Mouse (Mus musculus) midbrain, embryonic 11.5 days (tissue): ENCODE data around the gene Kdm2b. TPM values are rescaled to one million over a fixed set of nuclear protein-coding genes. Genes with fewer than 3 reads are reported as not detected.

Experiments
- ATAC-seq: fragments of 200-750 bp; cut with Nextera tagmentation; 2 replicates; pipeline ENCODE4 v1.8.0; 2017; ENCODE audit warnings: moderate TSS enrichment, moderate library complexity; ENCODE audit not compliant: low FRiP score
- DNase-seq: peaks from one replicate; pipeline ENCODE4 v3.0.0; 2015; ENCODE audit warnings: low spot score; ENCODE audit errors: missing footprints
- H3K27ac ChIP-seq: fragments of 300-500 bp; sonication (generic); 2 replicates; pipeline ENCODE4 v1.5.1; 2014; ENCODE audit warnings: low read depth, low read length
- H3K27me3 ChIP-seq: fragments of 300-500 bp; sonication (generic); 2 replicates; pipeline ENCODE4 v1.6.1; 2014; ENCODE audit warnings: mild to moderate bottlenecking, low read length, moderate library complexity, mixed read lengths; ENCODE audit not compliant: control insufficient read depth, insufficient read depth
- H3K36me3 ChIP-seq: fragments of 300-500 bp; sonication (generic); 2 replicates; pipeline ENCODE4 v1.6.1; 2014; ENCODE audit warnings: mild to moderate bottlenecking, low read length, moderate library complexity, mixed read lengths; ENCODE audit not compliant: control insufficient read depth, insufficient read depth
- H3K4me1 ChIP-seq: fragments of 300-500 bp; sonication (generic); 2 replicates; pipeline ENCODE4 v1.6.1; 2014; ENCODE audit warnings: low read length; ENCODE audit not compliant: control insufficient read depth, insufficient read depth
- H3K4me2 ChIP-seq: fragments of 300-500 bp; sonication (generic); 2 replicates; pipeline ENCODE4 v1.6.1; 2014; ENCODE audit warnings: mild to moderate bottlenecking, moderate library complexity
- H3K4me3 ChIP-seq: fragments of 300-500 bp; sonication (generic); 2 replicates; pipeline ENCODE4 v1.5.1; 2014; ENCODE audit warnings: low read depth, low read length
- H3K9ac ChIP-seq: fragments of 300-500 bp; sonication (generic); 2 replicates; pipeline ENCODE4 v1.6.1; 2014; ENCODE audit warnings: low read length
- H3K9me3 ChIP-seq: fragments of 300-500 bp; sonication (generic); 2 replicates; pipeline ENCODE4 v1.6.1; 2016; ENCODE audit warnings: low read length; ENCODE audit not compliant: control insufficient read depth
- WGBS: fragments of 180-500 bp; shearing (Covaris S2); extraction: QIAGEN DNeasy Blood & Tissue Kit; methylation state at CpG from one replicate; pipeline ENCODE4 v1.1.7; 2014; 5-methylcytosine and 5-hydroxymethylcytosine counted together
- polyA plus RNA-seq: library from polyadenylated mRNA; unstranded; fragments of >200 nt; fragmentation: Nextera tagmentation; extraction: Ambion mirVana; gene quantifications from 2 replicates; pipeline ENCODE4 v1.2.1, GENCODE M21; 2014

The Kdm2b gene
- polyA plus RNA-seq, 1 experiment from 2014 or later: 62.4 TPM

DNA sequence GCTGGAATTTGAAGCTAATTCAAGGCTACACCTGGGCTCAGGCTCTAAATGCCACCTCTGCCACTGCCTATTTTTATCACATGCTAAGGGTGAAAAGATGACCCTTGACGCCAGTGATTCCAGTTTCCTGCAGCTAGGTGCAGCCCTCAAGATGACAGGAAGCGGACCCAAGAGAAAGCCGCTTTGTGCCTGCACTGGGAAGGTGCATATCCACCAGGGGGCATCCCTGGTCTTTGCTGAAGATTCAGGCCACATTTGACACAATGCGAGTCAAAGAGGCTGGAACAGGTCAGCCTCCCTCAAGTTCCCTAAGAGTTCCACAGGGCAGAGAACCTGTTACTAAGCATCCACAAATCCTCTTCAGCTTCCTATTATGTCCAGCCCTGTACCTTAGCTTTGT is 21.3 kb downstream of the Kdm2b start:
- 40% methylated on average over 4 of the region's 4 CpGs for WGBS
- no peaks in the 10 kb centered on the region for H3K27me3 ChIP-seq
- H3K4me3 ChIP-seq: no peak overlapping the region
- H3K9ac ChIP-seq: no peak overlapping the region
- H3K4me1 ChIP-seq: no peaks in the 10 kb centered on the region
- peak; percentile 55; the same call in 1 of the 2 replicates for ATAC-seq
- H3K4me2 ChIP-seq: no peak overlapping the region
- DNase-seq: peak; percentile 90
- H3K36me3 ChIP-seq: no peaks in the 10 kb centered on the region
- no peak overlapping the region for H3K27ac ChIP-seq
- no peaks in the 10 kb centered on the region for H3K9me3 ChIP-seq

DNA sequence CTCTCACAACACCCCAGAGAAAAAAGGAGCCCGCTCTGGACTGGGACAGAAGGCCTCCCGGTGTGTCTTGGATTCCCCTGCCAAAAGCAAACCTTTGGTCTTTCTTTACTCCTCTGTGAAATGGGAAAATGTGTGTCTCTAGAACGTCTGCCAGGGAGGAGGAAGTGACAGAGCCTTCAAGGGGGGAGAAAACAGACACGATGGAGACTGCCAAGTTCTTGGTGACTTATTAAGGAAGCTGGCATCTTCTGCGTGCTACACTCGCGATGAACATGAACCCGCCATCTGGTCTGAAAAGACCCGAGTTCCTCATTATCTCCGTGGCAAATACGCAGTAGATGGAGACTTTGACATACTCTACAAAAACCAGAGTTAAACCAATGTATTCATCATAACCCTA is 24.2 kb downstream of the Kdm2b start:
- Histone ChIP-seq H3K9me3 (no peaks in the 10 kb centered on the region), H3K4me2 (no peak overlapping the region)

DNA sequence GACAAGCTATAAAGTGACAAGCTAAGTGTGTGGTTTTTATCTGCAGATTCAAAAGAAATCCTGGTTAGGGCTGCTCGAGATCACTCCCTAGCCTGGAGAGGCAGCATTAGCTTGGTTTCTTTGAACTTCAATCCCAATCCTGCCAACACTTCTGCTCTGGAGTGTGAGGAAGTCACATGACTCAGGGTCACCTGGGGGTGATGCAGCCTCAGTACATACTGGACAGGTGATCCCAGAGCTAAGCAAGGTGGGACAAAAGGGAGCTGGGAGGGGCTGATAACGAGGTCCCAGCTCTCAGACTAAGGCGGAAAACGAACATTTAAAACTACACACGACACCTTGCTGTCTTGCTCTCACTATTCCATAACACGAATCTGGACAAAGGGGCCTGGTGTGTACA is 24.8 kb downstream of the Kdm2b start:
- peak; percentile 62 for DNase-seq
- no peak overlapping the region for H3K27ac ChIP-seq
- no peaks in the 10 kb centered on the region for H3K27me3 ChIP-seq
- H3K9ac ChIP-seq: no peak overlapping the region
- ATAC-seq: no peak
- H3K9me3 ChIP-seq: no peaks in the 10 kb centered on the region
- H3K4me3 ChIP-seq: no peak overlapping the region
- H3K4me2 ChIP-seq: no peak overlapping the region
- 89% methylated on average over 6 of the region's 6 CpGs for WGBS
- H3K4me1 ChIP-seq: no peaks in the 10 kb centered on the region
- 0 out of 2 replicates have a peak, but pooled peaks cover 2% of the 10 kb centered on the region for H3K36me3 ChIP-seq

More for the DNA sequence above, 24.2 kb downstream of the Kdm2b start:
- ATAC-seq (no peak), DNase-seq (peak; percentile 21)
- H3K4me3 ChIP-seq: no peak overlapping the region
- 0 out of 2 replicates have a peak, but pooled peaks cover 2% of the 10 kb centered on the region for H3K36me3 ChIP-seq
- H3K4me1 ChIP-seq: no peaks in the 10 kb centered on the region
- WGBS: 94% methylated on average over 11 of the region's 11 CpGs
- no peak overlapping the region for H3K9ac ChIP-seq
- H3K27ac ChIP-seq: no peak overlapping the region
- H3K27me3 ChIP-seq: no peaks in the 10 kb centered on the region

DNA sequence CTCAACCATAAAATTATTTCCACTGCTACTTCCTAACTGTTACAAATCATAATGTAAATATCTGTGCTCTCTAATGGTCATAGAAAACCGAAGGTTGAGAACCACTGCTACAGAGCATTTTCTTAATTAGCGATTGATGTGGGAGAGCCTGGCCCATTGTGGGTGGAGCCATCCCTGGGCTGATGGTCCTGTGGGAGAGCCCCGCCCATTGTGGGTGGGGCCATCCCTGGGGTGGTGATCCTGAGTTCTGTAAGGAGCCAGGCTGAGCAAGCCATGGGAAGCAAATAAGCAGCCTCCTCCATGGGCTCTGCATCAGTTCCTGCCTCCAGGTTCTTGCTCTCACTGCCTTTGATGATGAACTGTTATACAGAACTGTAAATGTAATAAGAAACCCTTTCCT is 27.7 kb downstream of the Kdm2b start:
- Histone ChIP-seq H3K9ac (no peak overlapping the region), H3K4me3 (no peak overlapping the region), H3K4me2 (no peak overlapping the region), H3K9me3 (no peaks in the 10 kb centered on the region), H3K27ac (no peak overlapping the region), H3K36me3 (0 out of 2 replicates have a peak, but pooled peaks cover 2% of the 10 kb centered on the region), H3K27me3 (no peaks in the 10 kb centered on the region), H3K4me1 (peaks cover 2% of the 10 kb centered on the region; the same call in 1 of the 2 replicates)
- DNase-seq (peak; percentile 77), ATAC-seq (no peak)
- WGBS: 56% methylated on average over 3 of the region's 3 CpGs

DNA sequence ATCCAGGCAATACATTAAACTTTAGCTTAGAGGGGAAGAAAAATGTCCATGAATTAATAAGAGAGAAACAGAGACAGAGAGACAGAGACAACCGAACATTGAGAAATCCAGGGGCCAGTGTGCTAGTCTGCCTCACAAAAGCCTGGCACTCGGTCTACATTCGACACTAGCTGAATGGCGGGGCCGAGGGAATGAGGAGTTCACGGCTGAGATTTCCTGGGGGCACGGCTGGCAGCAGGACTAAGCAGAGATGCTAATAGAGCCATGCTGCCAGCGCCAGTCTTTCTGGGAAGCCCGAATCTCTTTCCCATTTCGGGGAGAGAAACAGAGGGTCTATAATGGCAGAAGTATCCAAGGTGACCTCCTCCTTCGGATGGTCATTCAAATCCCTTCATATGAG is 30.2 kb downstream of the Kdm2b start:
- H3K4me3 ChIP-seq: no peak overlapping the region
- ATAC-seq: no peak
- H3K9me3 ChIP-seq: no peaks in the 10 kb centered on the region
- H3K9ac ChIP-seq: no peak overlapping the region
- WGBS: 83% methylated on average over 11 of the region's 11 CpGs
- no peak for DNase-seq
- 0 out of 2 replicates have a peak, but pooled peaks cover 2% of the 10 kb centered on the region for H3K36me3 ChIP-seq
- H3K4me1 ChIP-seq: peaks cover 2% of the 10 kb centered on the region; the same call in 1 of the 2 replicates
- no peaks in the 10 kb centered on the region for H3K27me3 ChIP-seq
- no peak overlapping the region for H3K27ac ChIP-seq
- H3K4me2 ChIP-seq: no peak overlapping the region

DNA sequence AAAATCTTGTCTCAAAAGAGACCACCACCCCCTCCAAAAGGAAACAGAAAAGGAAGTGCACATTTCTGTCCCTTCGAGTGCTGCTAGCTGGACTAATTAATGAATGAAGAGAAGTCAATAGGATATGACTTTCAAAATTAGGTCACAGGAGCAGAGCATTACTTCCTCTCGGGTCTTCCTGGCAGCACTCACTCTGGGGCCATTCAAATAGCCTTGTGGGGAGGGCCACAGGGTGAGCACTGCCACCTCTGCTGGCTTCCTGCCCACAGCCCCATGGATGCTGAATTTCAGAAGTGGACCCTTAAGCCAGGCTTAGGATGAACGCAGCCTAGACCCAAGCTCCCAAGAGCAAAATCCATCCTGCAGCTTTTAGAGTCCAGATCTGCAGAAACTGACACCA is 33.6 kb downstream of the Kdm2b start:
- Histone ChIP-seq H3K9ac (no peak overlapping the region), H3K27me3 (peaks cover 15% of the 10 kb centered on the region)

DNA sequence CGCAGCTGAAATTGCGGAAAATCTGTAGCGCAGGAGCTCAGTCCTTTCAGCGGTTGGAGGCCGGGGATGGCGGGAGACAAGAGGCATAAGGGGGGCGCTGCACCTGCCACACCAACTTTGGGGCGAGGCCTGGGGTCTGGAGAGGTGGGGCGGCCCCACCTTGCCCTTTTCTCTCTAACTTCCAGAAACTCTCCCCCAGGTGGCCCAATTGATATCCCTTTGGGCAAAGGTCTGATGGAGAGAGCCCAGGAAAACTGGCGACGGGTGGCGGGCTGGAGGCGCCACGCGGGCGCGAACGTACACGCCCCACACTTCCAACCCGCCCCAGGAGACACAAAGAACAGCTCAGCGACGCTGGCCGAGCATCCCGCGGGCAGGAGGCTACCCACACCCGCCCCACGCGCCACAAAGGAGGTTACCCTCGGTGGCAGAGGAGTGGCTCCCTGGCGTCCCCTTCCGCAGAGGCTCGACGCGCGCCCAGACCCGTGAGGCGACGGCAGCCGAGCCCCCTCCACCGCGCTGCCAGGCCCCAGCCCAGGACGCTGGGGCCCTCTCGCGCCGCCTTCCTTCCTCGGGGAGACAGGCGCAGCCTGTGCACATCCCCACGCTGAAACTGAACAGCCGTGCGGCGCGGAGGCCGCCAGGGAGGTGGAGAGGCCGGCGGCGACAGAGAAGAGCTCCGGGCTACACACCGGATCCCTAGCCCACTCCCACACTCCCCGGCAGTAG is 37.5 kb downstream of the Kdm2b start:
- peak; percentile 22; the same call in 1 of the 2 replicates for ATAC-seq
- 1% methylated on average over 57 of the region's 59 CpGs for WGBS
- H3K27ac ChIP-seq: no peak overlapping the region

More for the DNA sequence above, 33.6 kb downstream of the Kdm2b start:
- Histone ChIP-seq H3K36me3 (0 out of 2 replicates have a peak, but pooled peaks cover under 1% of the 10 kb centered on the region), H3K4me3 (no peak overlapping the region), H3K4me2 (no peak overlapping the region), H3K27ac (no peak overlapping the region), H3K9me3 (no peaks in the 10 kb centered on the region), H3K4me1 (peaks cover 18% of the 10 kb centered on the region)
- ATAC-seq: no peak
- no peak for DNase-seq
- 76% methylated on average over 3 of the region's 3 CpGs for WGBS

DNA sequence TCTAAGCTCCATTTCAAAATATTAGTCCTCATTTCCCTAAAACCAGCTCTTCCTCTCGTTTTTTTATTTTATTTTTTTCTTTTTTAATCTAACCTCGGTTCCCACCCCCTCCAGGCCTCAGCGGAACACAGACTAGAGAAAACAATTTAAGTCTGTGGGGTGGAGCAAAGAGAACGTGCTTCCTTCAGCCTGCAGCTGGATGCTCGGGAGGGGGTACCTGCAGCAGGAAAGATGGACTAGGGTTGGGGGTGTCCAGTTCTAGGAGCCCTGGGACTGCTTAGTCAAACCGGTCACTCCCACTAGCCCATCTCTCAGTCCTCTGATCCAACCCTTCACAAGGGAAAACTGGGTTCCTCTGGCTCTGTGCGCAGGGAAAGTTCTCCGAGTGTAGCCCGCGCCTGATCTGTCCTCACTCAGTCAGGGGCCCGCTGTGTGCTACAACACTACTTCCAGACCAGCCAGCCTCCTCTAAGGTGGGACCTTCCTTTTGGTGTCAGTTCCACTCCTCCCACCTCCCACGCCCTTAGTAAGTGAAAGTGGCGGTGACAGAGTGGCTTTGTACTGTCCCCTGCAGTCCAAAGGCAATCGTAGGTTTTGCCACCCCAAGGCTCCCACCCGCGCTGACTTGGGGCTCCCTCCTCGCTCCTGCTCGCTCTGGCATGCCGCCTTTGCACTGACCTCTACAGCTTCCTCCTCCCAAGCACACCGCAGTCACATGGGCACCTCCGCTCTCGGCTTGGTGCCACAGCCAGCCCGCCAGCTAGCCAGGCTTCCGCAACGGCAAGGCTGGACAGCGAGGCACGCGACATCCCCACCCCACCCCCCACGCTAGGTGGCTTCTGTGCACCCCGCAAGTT is 38.3 kb downstream of the Kdm2b start:
- Histone ChIP-seq H3K9ac (peak overlapping the region; percentile 60), H3K4me2 (peak overlapping the region; percentile 72), H3K4me1 (peaks cover 26% of the 10 kb centered on the region), H3K9me3 (no peaks in the 10 kb centered on the region), H3K27me3 (peaks cover 15% of the 10 kb centered on the region), H3K27ac (no peak overlapping the region), H3K36me3 (0 out of 2 replicates have a peak, but pooled peaks cover 4% of the 10 kb centered on the region), H3K4me3 (peak overlapping the region; percentile 36)
- peak; percentile 95 for DNase-seq
- 5% methylated on average over 30 of the region's 30 CpGs for WGBS
- peak; percentile 26; the same call in 1 of the 2 replicates for ATAC-seq

More for the DNA sequence above, 37.5 kb downstream of the Kdm2b start:
- 0 out of 2 replicates have a peak, but pooled peaks cover 4% of the 10 kb centered on the region for H3K36me3 ChIP-seq
- peak overlapping the region; percentile 36 for H3K4me3 ChIP-seq
- no peaks in the 10 kb centered on the region for H3K9me3 ChIP-seq
- H3K27me3 ChIP-seq: peaks cover 15% of the 10 kb centered on the region
- H3K4me1 ChIP-seq: peaks cover 27% of the 10 kb centered on the region
- H3K9ac ChIP-seq: peak overlapping the region; percentile 60
- H3K4me2 ChIP-seq: peak overlapping the region; percentile 72
- peak; percentile 93 for DNase-seq
